Mouse (Mus musculus): ENCODE data around the gene Fam198a. TPM values are rescaled to one million over a fixed set of nuclear protein-coding genes. Genes with fewer than 3 reads are reported as not detected.

The Fam198a gene
- 0.14 and 0.47 TPM in 2 replicates for polyA plus RNA-seq (2012; rRNA removed; ENCODE audit: low replicate concordance)

GRCm38 (mm10) chr9:121950418-121951113 lies at the start of gene Fam198a:
TSS of gene Fam198a (plus strand) at chr9:121950988.

GRCm38 (mm10) chr9:121916102-121916501 lies 34.7 kb upstream of the Fam198a start, which contains the start of gene Cyp8b1:
TSS of gene Cyp8b1 (minus strand) at chr9:121916305.

GRCm38 (mm10) chr9:121997010-121997409 lies 46.2 kb downstream of the Fam198a start, which contains the start of gene Pomgnt2:
TSS of gene Pomgnt2 (minus strand) at chr9:121997110.

Other genes with a start within 250 kb of the Fam198a start
- gene Sec22c, start 245.5 kb upstream of the Fam198a start, polyA plus RNA-seq (2012; rRNA removed; ENCODE audit: low replicate concordance) = 26.9 and 64.4 TPM in 2 replicates
- 10.8 and 21.9 TPM in 2 replicates for gene Ss18l2, start 240.7 kb upstream of the Fam198a start, polyA plus RNA-seq (2012; rRNA removed; ENCODE audit: low replicate concordance)
- gene Nktr, start 231.8 kb upstream of the Fam198a start, polyA plus RNA-seq (2012; rRNA removed; ENCODE audit: low replicate concordance) = 15.7 and 24.4 TPM in 2 replicates
- 7.4 and 9.3 TPM in 2 replicates for gene Zfp651, start 191.7 kb upstream of the Fam198a start, polyA plus RNA-seq (2012; rRNA removed; ENCODE audit: low replicate concordance)
- gene Klhl40, start 173.4 kb upstream of the Fam198a start, polyA plus RNA-seq (2012; rRNA removed; ENCODE audit: low replicate concordance) = 0.04 TPM in 1 of 2 replicates, not detected in the other
- gene Hhatl, start 158.5 kb upstream of the Fam198a start, polyA plus RNA-seq (2012; rRNA removed; ENCODE audit: low replicate concordance) = 6.4 and 7.4 TPM in 2 replicates
- gene Ccdc13, start 111.5 kb upstream of the Fam198a start, polyA plus RNA-seq (2012; rRNA removed; ENCODE audit: low replicate concordance) = 0.09 TPM in 1 of 2 replicates, not detected in the other
- 5.6 and 14.9 TPM in 2 replicates for gene Higd1a, start 92.6 kb upstream of the Fam198a start, polyA plus RNA-seq (2012; rRNA removed; ENCODE audit: low replicate concordance)
- 0.29 and 0.72 TPM in 2 replicates for gene Ackr2, start 52.6 kb upstream of the Fam198a start, polyA plus RNA-seq (2012; rRNA removed; ENCODE audit: low replicate concordance)
- gene Cyp8b1, start 34.7 kb upstream of the Fam198a start, polyA plus RNA-seq (2012; rRNA removed; ENCODE audit: low replicate concordance) = not detected in 2 replicates
- 9.2 and 10.8 TPM in 2 replicates for gene Pomgnt2, start 46.1 kb downstream of the Fam198a start, polyA plus RNA-seq (2012; rRNA removed; ENCODE audit: low replicate concordance)
- 23.4 and 33.2 TPM in 2 replicates for gene Snrk, start 166.3 kb downstream of the Fam198a start, polyA plus RNA-seq (2012; rRNA removed; ENCODE audit: low replicate concordance)

All from duodenum, adult 2 months (tissue).